Mouse (Mus musculus) CH12.LX (cell line): Measurements from ENCODE around the gene Wnt11. TPM values are rescaled to one million over a fixed set of nuclear protein-coding genes. Genes with fewer than 3 reads are reported as not detected.

ENCODE experiments used
- DNase-seq: peaks from one replicate; pipeline ENCODE4 v3.0.0-alpha.2; 2013; ENCODE audit errors: extremely low read depth
- H3K27ac ChIP-seq: 2 replicates; pipeline ENCODE4 v1.5.1; 2012; ENCODE audit warnings: low read depth, mild to moderate bottlenecking, control low read depth, moderate library complexity; ENCODE audit not compliant: insufficient read depth
- H3K27me3 ChIP-seq: replicated peaks from 2 replicates; pipeline ENCODE3; 2012; ENCODE audit warnings: inconsistent platforms
- H3K36me3 ChIP-seq, 2 experiments: replicated peaks in 1 of 2; 2 replicates each; pipeline versions ENCODE3 to v1.6.1; 2012; ENCODE audit warnings: inconsistent platforms in 1 of 2, low read length in 1 of 2, mild to moderate bottlenecking in 1 of 2, mixed read lengths in 1 of 2, moderate library complexity in 1 of 2; ENCODE audit not compliant: control insufficient read depth in 1 of 2, insufficient read depth in 1 of 2
- H3K4me1 ChIP-seq, 2 experiments: 2 replicates each; pipeline ENCODE4 v1.6.1; 2012; ENCODE audit warnings: inconsistent platforms in 1 of 2, moderate library complexity in 1 of 2; ENCODE audit not compliant: insufficient read depth in 2 of 2, control insufficient read depth in 1 of 2
- H3K4me2 ChIP-seq: 2 replicates; pipeline ENCODE4 v1.6.1; 2012; ENCODE audit warnings: low read depth, mild to moderate bottlenecking, control low read depth; ENCODE audit not compliant: poor library complexity, insufficient read depth, severe bottlenecking
- H3K4me3 ChIP-seq, 3 experiments: fragments of 150-350 bp in 1 of 3; sonication (generic) in 1 of 3; replicated peaks in 1 of 3; 2 replicates each; pipeline versions ENCODE3 to v1.5.1; 2011 to 2012; ENCODE audit warnings: low read depth in 2 of 3, low read length in 2 of 3, mild to moderate bottlenecking in 2 of 3, moderate library complexity in 2 of 3, control low read depth in 1 of 3, improper control_type of control experiment in 1 of 3, inconsistent platforms in 1 of 3, mixed read lengths in 1 of 3; ENCODE audit not compliant: poor library complexity in 1 of 3
- H3K79me2 ChIP-seq: replicated peaks from 2 replicates; pipeline ENCODE4 v1.6.1; 2012; ENCODE audit warnings: mild to moderate bottlenecking, moderate library complexity; ENCODE audit not compliant: control insufficient read depth, poor library complexity, insufficient read depth, severe bottlenecking; ENCODE audit errors: extremely low read depth
- H3K9ac ChIP-seq: 2 replicates; pipeline ENCODE4 v1.6.1; 2012; ENCODE audit warnings: low read depth, mild to moderate bottlenecking, control low read depth, moderate library complexity; ENCODE audit not compliant: insufficient read depth
- H3K9me3 ChIP-seq: replicated peaks from 2 replicates; pipeline ENCODE3; 2012; ENCODE audit warnings: low read length, inconsistent platforms, mixed read lengths
- CHD1 ChIP-seq: IDR thresholded peaks from 2 replicates; pipeline ENCODE4 v1.6.1; 2012; ENCODE audit warnings: low read depth, low read length, improper control_type of control experiment, inconsistent platforms
- CTCF ChIP-seq, 2 experiments: IDR thresholded peaks in 1 of 2; conservative IDR thresholded peaks in 1 of 2; 2 replicates each; pipeline ENCODE4 v1.5.1; 2011 to 2012; ENCODE audit warnings: low read depth in 2 of 2, low read length in 2 of 2, improper control_type of control experiment in 1 of 2, inconsistent platforms in 1 of 2, mild to moderate bottlenecking in 1 of 2, moderate library complexity in 1 of 2
- ELF1 ChIP-seq: IDR thresholded peaks from 2 replicates; pipeline ENCODE4 v1.6.1; 2014; ENCODE audit warnings: low read depth, mild to moderate bottlenecking, inconsistent platforms, low read length, improper control_type of control experiment
- ETS1 ChIP-seq: conservative IDR thresholded peaks from 2 replicates; pipeline ENCODE4 v1.6.1; 2012; ENCODE audit warnings: low read depth, mild to moderate bottlenecking, inconsistent platforms, low read length, improper control_type of control experiment, moderate library complexity
- GABPA ChIP-seq: IDR thresholded peaks from 2 replicates; pipeline ENCODE4 v1.6.1; 2012; ENCODE audit warnings: low read depth, low read length, improper control_type of control experiment, inconsistent platforms; ENCODE audit not compliant: insufficient replicate concordance
- HCFC1 ChIP-seq: IDR thresholded peaks from 2 replicates; pipeline ENCODE4 v1.6.1; 2012; ENCODE audit warnings: low read depth, mild to moderate bottlenecking, inconsistent platforms, low read length, improper control_type of control experiment
- IRF4 ChIP-seq: IDR thresholded peaks from 2 replicates; pipeline ENCODE4 v1.6.1; 2014; ENCODE audit warnings: low read depth, mild to moderate bottlenecking, inconsistent platforms, low read length, improper control_type of control experiment
- JUN ChIP-seq: IDR thresholded peaks from 2 replicates; pipeline ENCODE4 v1.6.1; 2011; ENCODE audit warnings: low read depth, mild to moderate bottlenecking, low read length, improper control_type of control experiment, moderate library complexity; ENCODE audit not compliant: insufficient read depth
- JUND ChIP-seq: conservative IDR thresholded peaks from 2 replicates; pipeline ENCODE4 v1.6.1; 2011; ENCODE audit warnings: low read depth, low read length, improper control_type of control experiment
- MAFK ChIP-seq: IDR thresholded peaks from 2 replicates; pipeline ENCODE4 v1.6.1; 2011; ENCODE audit warnings: low read length, improper control_type of control experiment; ENCODE audit not compliant: insufficient replicate concordance
- MAX ChIP-seq: IDR thresholded peaks from 2 replicates; pipeline ENCODE4 v1.6.1; 2011; ENCODE audit warnings: low read length, improper control_type of control experiment
- MEF2A ChIP-seq: IDR thresholded peaks from 2 replicates; pipeline ENCODE4 v1.6.1; 2014; ENCODE audit warnings: low read depth, mild to moderate bottlenecking, inconsistent platforms, low read length, improper control_type of control experiment, borderline replicate concordance
- NELFE ChIP-seq: IDR thresholded peaks from 2 replicates; pipeline ENCODE4 v1.6.1; 2011; ENCODE audit warnings: low read depth, low read length, improper control_type of control experiment
- NRF1 ChIP-seq: IDR thresholded peaks from 2 replicates; pipeline ENCODE4 v1.6.1; 2014; ENCODE audit warnings: low read depth, mild to moderate bottlenecking, inconsistent platforms, low read length, improper control_type of control experiment, moderate library complexity
- PAX5 ChIP-seq: IDR thresholded peaks from 2 replicates; pipeline ENCODE4 v1.6.1; 2012; ENCODE audit warnings: low read length, inconsistent platforms, mixed read lengths
- POLR2A ChIP-seq: IDR thresholded peaks from 2 replicates; pipeline ENCODE4 v1.6.1; 2011; ENCODE audit warnings: low read depth, mild to moderate bottlenecking, improper control_type of control experiment, low read length
- POLR2AphosphoS2 ChIP-seq: IDR thresholded peaks from 2 replicates; pipeline ENCODE4 v1.6.1; 2011; ENCODE audit warnings: low read depth, low read length, improper control_type of control experiment
- RCOR1 ChIP-seq: conservative IDR thresholded peaks from 2 replicates; pipeline ENCODE4 v1.6.1; 2012; ENCODE audit warnings: low read depth, mild to moderate bottlenecking, inconsistent platforms, low read length, improper control_type of control experiment
- SMC3 ChIP-seq: IDR thresholded peaks from 2 replicates; pipeline ENCODE4 v1.6.1; 2011; ENCODE audit warnings: low read depth, low read length, improper control_type of control experiment
- TBP ChIP-seq: conservative IDR thresholded peaks from 2 replicates; pipeline ENCODE4 v1.6.1; 2011; ENCODE audit warnings: low read depth, low read length, improper control_type of control experiment
- TCF12 ChIP-seq: IDR thresholded peaks from 2 replicates; pipeline ENCODE4 v1.6.1; 2014; ENCODE audit warnings: low read depth, mild to moderate bottlenecking, inconsistent platforms, low read length, improper control_type of control experiment
- UBTF ChIP-seq: IDR thresholded peaks from 2 replicates; pipeline ENCODE4 v1.6.1; 2012; ENCODE audit warnings: low read depth, mild to moderate bottlenecking, inconsistent platforms, low read length, improper control_type of control experiment, moderate library complexity
- USF1 ChIP-seq: IDR thresholded peaks from 2 replicates; pipeline ENCODE4 v1.6.1; 2014; ENCODE audit warnings: low read depth, mild to moderate bottlenecking, inconsistent platforms, low read length, improper control_type of control experiment
- USF2 ChIP-seq: conservative IDR thresholded peaks from 2 replicates; pipeline ENCODE4 v1.6.1; 2011; ENCODE audit warnings: low read depth, low read length, improper control_type of control experiment
- ZC3H11A ChIP-seq: IDR thresholded peaks from 2 replicates; pipeline ENCODE4 v1.6.1; 2012; ENCODE audit warnings: low read depth, mild to moderate bottlenecking, inconsistent platforms, low read length, improper control_type of control experiment
- ZKSCAN1 ChIP-seq: IDR thresholded peaks from 2 replicates; pipeline ENCODE4 v1.6.1; 2012; ENCODE audit warnings: low read depth, inconsistent platforms, low read length, improper control_type of control experiment, borderline replicate concordance
- ZNF384 ChIP-seq: IDR thresholded peaks from 2 replicates; pipeline ENCODE4 v1.6.1; 2012; ENCODE audit warnings: low read depth, low read length, improper control_type of control experiment, inconsistent platforms
- dilution Hi-C: fragments of 300-500 bp; cut with MboI; formaldehyde crosslinking; loops from 2 replicates; pipeline ENCODE4 v1.14.3; 2020; ENCODE audit warnings: low sequenced_read_pairs; ENCODE audit not compliant: extremely low pct_unique_long_range_greater_than_20kb, extremely low pct_ligation_motif_present
- in situ Hi-C: fragments of 300-500 bp; cut with MboI; formaldehyde crosslinking; loops from 3 replicates; pipeline ENCODE4 v1.14.3; 2019; ENCODE audit warnings: low sequenced_read_pairs, low pct_ligation_motif_present, low pct_unique_long_range_greater_than_20kb, mixed read lengths
- polyA plus RNA-seq: library from polyadenylated mRNA; unstranded; fragments of >175 nt; gene quantifications from 2 replicates; pipeline ENCODE4 v1.2.1, GENCODE M21; 2012; ENCODE audit warnings: low read depth; ENCODE audit not compliant: insufficient read length
- total RNA-seq, 2 experiments: library from RNA; depleted of rRNA; stranded (reverse); fragments of 300-350 nt in 1 of 2; fragments of >200 nt in 1 of 2; gene quantifications; 2 replicates each; pipeline ENCODE4 v1.2.3; 2012 to 2014

The Wnt11 gene
- total and polyA plus RNA-seq, 3 experiments = 0.21 TPM; not detected in 2

DNA sequence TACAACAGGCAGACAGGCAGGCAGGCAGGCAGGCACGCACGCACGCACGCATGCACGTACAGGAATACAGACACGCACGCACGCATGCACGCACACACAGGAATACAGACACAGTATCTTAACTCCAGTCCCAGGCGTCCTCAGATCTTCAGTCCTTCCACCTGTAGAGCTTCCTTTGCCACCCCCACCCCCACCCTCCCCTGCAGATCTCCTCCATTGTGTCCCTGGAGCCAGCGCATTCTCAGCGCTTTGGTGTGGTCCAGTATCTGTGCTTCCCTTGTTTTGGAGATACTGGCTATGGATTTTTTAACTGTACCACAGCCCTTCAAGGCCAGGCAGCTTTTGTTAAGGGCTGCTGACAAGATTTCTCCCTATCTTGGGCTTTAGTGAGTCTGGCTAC is 38.4 kb downstream of the Wnt11 start:
- in situ Hi-C loops = no loop called here
- H3K27me3 ChIP-seq = peaks cover 3% of the 10 kb centered on the region
- TF ChIP-seq NRF1 (no peak), HCFC1 (no peak), MAX (no peak), ELF1 (no peak), NELFE (no peak), UBTF (no peak), USF1 (no peak), ZC3H11A (no peak), MAFK (no peak), ETS1 (no peak), ZKSCAN1 (no peak), GABPA (no peak), SMC3 (no peak), USF2 (no peak), POLR2AphosphoS2 (no peak), POLR2A (no peak), TBP (no peak), ZNF384 (no peak), IRF4 (no peak), CHD1 (no peak)

DNA sequence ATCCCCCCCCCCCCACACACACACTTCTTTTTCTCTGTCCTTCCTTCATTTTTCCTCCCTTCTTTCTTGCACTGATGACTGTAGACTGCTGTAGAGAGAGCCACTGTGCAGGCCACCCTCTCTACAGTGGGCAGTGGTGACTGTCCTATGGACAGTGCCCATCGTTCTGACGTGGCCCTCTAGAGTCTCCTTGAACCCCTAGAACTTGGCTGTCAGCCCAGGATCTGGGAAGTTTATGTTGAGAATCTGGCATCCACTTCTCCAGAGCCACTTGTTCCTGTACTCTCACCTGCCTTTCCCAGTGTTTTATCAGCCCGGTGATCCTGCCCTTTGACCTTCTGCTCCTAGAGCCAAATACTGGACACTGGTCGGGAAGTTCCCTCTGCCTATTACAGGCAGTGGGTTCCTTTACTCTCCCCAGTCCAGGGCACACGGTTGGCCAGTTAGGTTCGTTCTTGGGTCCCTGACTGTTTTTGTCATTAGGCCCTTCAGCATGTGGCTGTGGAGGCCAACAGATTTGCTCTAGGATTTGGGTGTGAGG is 39.6 kb downstream of the Wnt11 start:
- in situ Hi-C loops (no loop called here), dilution Hi-C loops (no loop called here)
- no peak overlapping the region for H3K4me3 ChIP-seq
- no peaks in the 10 kb centered on the region for H3K79me2 ChIP-seq
- H3K36me3 ChIP-seq = no peaks in the 10 kb centered on the region
- no peak overlapping the region for H3K4me2 ChIP-seq
- H3K9me3 ChIP-seq = no peaks in the 10 kb centered on the region
- H3K27ac ChIP-seq = no peak overlapping the region
- no peak for DNase-seq
- H3K27me3 ChIP-seq = peaks cover 3% of the 10 kb centered on the region
- peaks cover 4 to 25% of the 10 kb centered on the region in 2 experiments; a peak in 3 of 4 replicates for H3K4me1 ChIP-seq
- TF ChIP-seq JUND (no peak), IRF4 (no peak), ZKSCAN1 (no peak), TCF12 (no peak), CHD1 (no peak), PAX5 (no peak), JUN (no peak), ZC3H11A (no peak), MEF2A (no peak), MAX (no peak), POLR2AphosphoS2 (no peak), RCOR1 (no peak), HCFC1 (no peak), CTCF (conservative IDR thresholded peaks at IDR 0.05 in 1 of 2, IDR thresholded peaks at IDR 0.05 in 1 of 2; ENCODE audit: low read depth in 2 of 2, low read length in 2 of 2) (no peak)
- H3K9ac ChIP-seq = no peak overlapping the region

More for the DNA sequence above, 38.4 kb downstream of the Wnt11 start:
- DNase-seq = no peak
- H3K4me1 ChIP-seq = peaks cover 12 to 37% of the 10 kb centered on the region in 2 experiments
- H3K36me3 ChIP-seq = no peaks in the 10 kb centered on the region
- H3K4me2 ChIP-seq = no peak overlapping the region
- no peak overlapping the region for H3K27ac ChIP-seq
- H3K9me3 ChIP-seq = no peaks in the 10 kb centered on the region
- dilution Hi-C loops = no loop called here
- H3K9ac ChIP-seq = no peak overlapping the region
- H3K4me3 ChIP-seq = no peak overlapping the region
- H3K79me2 ChIP-seq = no peaks in the 10 kb centered on the region
